Mouse (Mus musculus) hindbrain, embryonic 16.5 days (tissue): Measurements from ENCODE around the gene Ccpg1. TPM values are rescaled to one million over a fixed set of nuclear protein-coding genes. Genes with fewer than 3 reads are reported as not detected.

Source experiments
- ATAC-seq: fragments of 200-750 bp; cut with Nextera tagmentation; 2 replicates; pipeline ENCODE4 v1.8.0; 2017; ENCODE audit warnings: moderate TSS enrichment, moderate library complexity
- H3K27ac ChIP-seq: fragments of 300-500 bp; sonication (generic); 2 replicates; pipeline ENCODE4 v1.5.1; 2014; ENCODE audit warnings: low read depth, mild to moderate bottlenecking, control low read depth, low read length, moderate library complexity
- H3K27me3 ChIP-seq: fragments of 300-500 bp; sonication (generic); replicated peaks from 2 replicates; pipeline ENCODE4 v1.6.1; 2014; ENCODE audit warnings: low read length; ENCODE audit not compliant: control insufficient read depth, insufficient read depth
- H3K36me3 ChIP-seq: fragments of 300-500 bp; sonication (generic); 2 replicates; pipeline ENCODE4 v1.6.1; 2014; ENCODE audit warnings: mild to moderate bottlenecking, low read length, moderate library complexity, mixed read lengths; ENCODE audit not compliant: control insufficient read depth, insufficient read depth
- H3K4me1 ChIP-seq: fragments of 300-500 bp; sonication (generic); 2 replicates; pipeline ENCODE4 v1.6.1; 2014; ENCODE audit warnings: low read depth, low read length; ENCODE audit not compliant: control insufficient read depth, insufficient read depth
- H3K4me2 ChIP-seq: fragments of 300-500 bp; sonication (generic); 2 replicates; pipeline ENCODE4 v1.6.1; 2014; ENCODE audit warnings: mild to moderate bottlenecking, low read length, control low read depth, moderate library complexity
- H3K4me3 ChIP-seq: fragments of 300-500 bp; sonication (generic); 2 replicates; pipeline ENCODE4 v1.5.1; 2014; ENCODE audit warnings: mild to moderate bottlenecking, low read length, control low read depth, moderate library complexity
- H3K9ac ChIP-seq: fragments of 300-500 bp; sonication (generic); 2 replicates; pipeline ENCODE4 v1.6.1; 2014; ENCODE audit warnings: low read depth, mild to moderate bottlenecking, control low read depth, low read length, moderate library complexity
- H3K9me3 ChIP-seq: fragments of 300-500 bp; sonication (generic); 2 replicates; pipeline ENCODE4 v1.6.1; 2014; ENCODE audit warnings: mild to moderate bottlenecking, low read length, moderate library complexity; ENCODE audit not compliant: control insufficient read depth
- WGBS: fragments of 180-500 bp; shearing (Covaris S2); extraction: QIAGEN DNeasy Blood & Tissue Kit; methylation state at CpG from one replicate; pipeline ENCODE4 v1.1.7; 2014; 5-methylcytosine and 5-hydroxymethylcytosine counted together
- microRNA-seq: library from miRNA; unstranded; fragments of <30 nt; microRNA quantifications from one replicate; pipeline ENCODE4, GENCODE M21; 2017
- polyA plus RNA-seq: library from polyadenylated mRNA; unstranded; fragments of >200 nt; fragmentation: Nextera tagmentation; extraction: Ambion mirVana; gene quantifications from 2 replicates; pipeline ENCODE4 v1.2.1, GENCODE M21; 2015

Gene Ccpg1
- polyA plus RNA-seq, 1 experiment from 2014 or later = 49.6 TPM

- H3K4me1 ChIP-seq = peaks cover 5% of the 10 kb centered on the region
- WGBS = 26% methylated on average over 4 of the region's 4 CpGs
- no peak overlapping the region for H3K4me2 ChIP-seq
- H3K36me3 ChIP-seq = no peaks in the 10 kb centered on the region
- H3K9ac ChIP-seq = no peak overlapping the region
- no peak for ATAC-seq
- H3K27ac ChIP-seq = no peak overlapping the region
- no peak overlapping the region for H3K4me3 ChIP-seq
- no peaks in the 10 kb centered on the region for H3K27me3 ChIP-seq
- H3K9me3 ChIP-seq = no peaks in the 10 kb centered on the region
Measured at GRCm38 (mm10) chr9:73048927-73049326, 63.7 kb downstream of the Ccpg1 start.

DNA sequence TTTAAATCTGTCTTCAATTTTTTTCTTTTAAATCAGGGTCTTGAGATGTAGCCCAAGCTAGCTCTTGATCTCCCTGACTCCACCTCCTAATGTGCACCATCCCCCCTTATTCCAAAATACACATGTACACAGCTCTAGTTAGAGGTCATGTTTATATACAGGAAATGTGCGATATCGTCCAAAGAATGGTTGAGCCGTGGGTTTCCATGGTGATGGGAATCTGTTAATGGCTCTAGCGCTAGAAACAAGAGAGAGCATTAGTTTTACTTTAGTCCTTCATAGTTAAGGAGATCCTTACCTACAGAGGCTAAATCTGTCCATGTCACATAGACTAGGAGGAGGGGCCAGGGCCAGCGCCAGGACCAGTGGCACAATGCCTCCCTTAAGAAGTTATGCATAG lies 64.6 kb downstream of the Ccpg1 start:
- Histone ChIP-seq H3K4me1 (no peaks in the 10 kb centered on the region; the same call in 1 of the 2 replicates), H3K27ac (no peak overlapping the region), H3K4me2 (no peak overlapping the region), H3K4me3 (no peak overlapping the region), H3K9ac (no peak overlapping the region), H3K36me3 (no peaks in the 10 kb centered on the region), H3K9me3 (no peaks in the 10 kb centered on the region), H3K27me3 (no peaks in the 10 kb centered on the region)
- no peak for ATAC-seq
- WGBS = 67% methylated on average over 5 of the region's 5 CpGs

- Histone ChIP-seq H3K4me2 (no peak overlapping the region), H3K9me3 (no peaks in the 10 kb centered on the region), H3K27me3 (no peaks in the 10 kb centered on the region), H3K4me3 (no peak overlapping the region), H3K36me3 (no peaks in the 10 kb centered on the region), H3K27ac (no peak overlapping the region), H3K4me1 (no peaks in the 10 kb centered on the region; the same call in 1 of the 2 replicates), H3K9ac (no peak overlapping the region)
- WGBS = 64% methylated on average over 8 of the region's 8 CpGs
- ATAC-seq = 0 out of 2 replicates have a peak, but pooled peaks have one; percentile 17
Measured at GRCm38 (mm10) chr9:73050606-73051005, 65.4 kb downstream of the Ccpg1 start.

DNA sequence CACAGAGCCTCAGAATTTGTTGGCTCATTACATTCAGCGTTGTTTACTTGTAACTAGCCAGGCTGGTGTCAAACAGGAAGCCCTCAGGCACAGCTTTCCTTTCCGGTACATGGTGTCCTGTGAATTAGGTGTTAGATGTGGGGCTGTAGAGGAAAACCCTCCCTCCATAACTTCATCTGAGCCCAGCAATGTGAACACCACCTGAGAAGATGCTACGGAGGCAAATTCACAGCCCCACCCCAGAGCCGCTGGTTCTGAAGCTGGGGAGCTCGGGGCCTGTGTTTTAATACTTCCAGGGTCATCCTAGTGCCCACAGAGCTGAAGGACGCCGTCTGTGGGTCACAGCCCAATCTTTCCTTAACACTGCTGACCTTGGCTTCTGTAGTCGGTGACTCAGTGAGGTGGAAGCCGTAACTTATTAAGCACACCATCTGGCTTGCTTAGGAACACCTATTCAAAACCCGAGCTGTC lies 70.2 kb downstream of the Ccpg1 start:
- Histone ChIP-seq H3K4me2 (no peak overlapping the region), H3K4me1 (no peaks in the 10 kb centered on the region), H3K36me3 (no peaks in the 10 kb centered on the region), H3K27ac (no peak overlapping the region), H3K9me3 (no peaks in the 10 kb centered on the region), H3K4me3 (no peak overlapping the region), H3K27me3 (no peaks in the 10 kb centered on the region), H3K9ac (no peak overlapping the region)
- WGBS = 77% methylated on average over 10 of the region's 10 CpGs
- ATAC-seq = no peak

DNA sequence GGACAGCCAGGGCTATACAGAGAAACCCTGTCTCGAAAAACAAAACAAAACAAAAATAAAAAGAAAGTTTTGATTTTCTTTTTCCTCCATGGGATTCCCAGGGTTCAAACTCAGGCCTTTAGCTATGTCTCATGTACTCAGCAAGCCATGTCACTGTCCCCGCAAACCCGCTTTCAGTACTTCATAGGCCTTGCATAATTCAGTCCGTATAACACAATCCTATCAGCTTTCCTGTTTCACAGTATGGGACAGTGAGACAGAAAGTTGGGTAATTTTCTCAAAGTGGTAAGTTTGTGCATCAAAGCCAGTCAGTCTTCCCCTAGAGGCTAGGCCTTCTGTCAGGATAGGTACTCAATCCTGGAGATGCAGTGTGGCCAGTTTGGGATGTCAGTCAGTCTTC lies 74.0 kb downstream of the Ccpg1 start:
- Histone ChIP-seq H3K4me2 (no peak overlapping the region), H3K4me3 (no peak overlapping the region), H3K36me3 (no peaks in the 10 kb centered on the region), H3K9me3 (no peaks in the 10 kb centered on the region), H3K27me3 (no peaks in the 10 kb centered on the region), H3K27ac (no peak overlapping the region), H3K9ac (no peak overlapping the region), H3K4me1 (no peaks in the 10 kb centered on the region)
- ATAC-seq = no peak
- WGBS = 88% methylated on average over 4 of the region's 4 CpGs

- no peak overlapping the region for H3K27ac ChIP-seq
- ATAC-seq = no peak
- peak overlapping the region; percentile 31; the same call in 1 of the 2 replicates for H3K9ac ChIP-seq
- H3K4me3 ChIP-seq = no peak overlapping the region
- no peaks in the 10 kb centered on the region for H3K27me3 ChIP-seq
- H3K4me1 ChIP-seq = peaks cover 4% of the 10 kb centered on the region
- H3K9me3 ChIP-seq = no peaks in the 10 kb centered on the region
- H3K4me2 ChIP-seq = peak overlapping the region; percentile 37; the same call in 1 of the 2 replicates
- WGBS = 36% methylated on average over 15 of the region's 15 CpGs
- H3K36me3 ChIP-seq = no peaks in the 10 kb centered on the region
Measured at GRCm38 (mm10) chr9:73063621-73064290, 78.5 kb downstream of the Ccpg1 start.

Small RNA genes within 50 kb of the gene (microRNA-seq; reads per million reads assigned to microRNA genes)
- not detected for gene Gm27353

Other genes starting within 250 kb of the Ccpg1 start
- 0.40 and 0.51 TPM in 2 replicates for gene Prtg, start 178.6 kb upstream of the Ccpg1 start, polyA plus RNA-seq
- 12.0 and 13.4 TPM in 2 replicates for gene Pygo1, start 59.8 kb upstream of the Ccpg1 start, polyA plus RNA-seq
- gene Dyx1c1, start 26.6 kb upstream of the Ccpg1 start, polyA plus RNA-seq = 2.4 and 2.5 TPM in 2 replicates
- gene Gm44503, start 26.6 kb upstream of the Ccpg1 start, polyA plus RNA-seq = not detected in 2 replicates
- gene Ccpg1os, start within 50 bp of the Ccpg1 start, polyA plus RNA-seq = 23.6 and 24.3 TPM in 2 replicates
- 14.6 and 17.3 TPM in 2 replicates for gene Pigb, start 54.9 kb downstream of the Ccpg1 start, polyA plus RNA-seq
- gene Rab27a, start 59.4 kb downstream of the Ccpg1 start, polyA plus RNA-seq = 3.8 and 4.6 TPM in 2 replicates
- 0.12 and 0.24 TPM in 2 replicates for gene Khdc3, start 116.4 kb downstream of the Ccpg1 start, polyA plus RNA-seq
- not detected in 2 replicates for gene Gm20509, start 117.0 kb downstream of the Ccpg1 start, polyA plus RNA-seq
- gene Rsl24d1, start 128.0 kb downstream of the Ccpg1 start, polyA plus RNA-seq = 93.9 and 98.9 TPM in 2 replicates